Comparison of ENCODE assay signal across 8 mouse cellular contexts in the genomic region with DNA sequence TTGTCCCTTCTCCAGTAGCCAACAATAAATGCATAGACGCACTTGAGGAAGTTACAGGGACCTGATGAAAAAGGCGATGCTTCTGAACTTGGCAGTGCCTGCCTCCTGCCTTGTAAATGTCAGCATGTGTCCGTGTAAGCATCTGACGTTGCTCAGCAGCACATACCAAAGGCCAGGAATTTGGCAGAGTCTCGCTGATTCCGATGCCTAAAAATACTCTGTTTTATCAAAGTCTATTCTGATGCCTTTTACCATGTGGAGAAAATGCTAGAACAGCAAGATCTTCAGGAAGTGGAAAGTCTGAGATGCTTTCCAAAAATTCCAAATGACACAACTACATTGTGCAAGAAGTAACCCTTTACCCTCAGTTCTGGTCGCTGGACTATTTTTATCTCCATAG.
A peak's percentile ranks its signal among the peaks of the same experiment; 100 is the strongest.
DNase-seq lines count a peak whose midpoint lies in the region; ATAC-seq and TF ChIP-seq lines count a peak whose summit lies in the region.

No protein-coding gene starts in this region.

- 0 out of 2 replicates have a peak, but pooled peaks have one; percentile 6 for TF ChIP-seq CTCF in heart, postnatal 0 days (IDR thresholded peaks at IDR 0.05; ENCODE audit: low read depth)

- no peaks in the 10 kb centered on the region for H3K27me3 ChIP-seq in hindbrain, embryonic 14.5 days (ENCODE audit: control insufficient read depth, insufficient read depth, low read length)
- H3K27me3 ChIP-seq in hindbrain, embryonic 10.5 days (ENCODE audit: insufficient read depth, poor library complexity, severe bottlenecking): no peaks in the 10 kb centered on the region
- H3K27me3 ChIP-seq in heart, postnatal 0 days (ENCODE audit: control insufficient read depth, insufficient read depth, low read length): no peaks in the 10 kb centered on the region
- H3K27me3 ChIP-seq in limb, embryonic 14.5 days (ENCODE audit: control insufficient read depth, insufficient read depth, low read length): no peaks in the 10 kb centered on the region
- no peaks in the 10 kb centered on the region for H3K27me3 ChIP-seq in forebrain, embryonic 15.5 days

- H3K36me3 ChIP-seq in hindbrain, embryonic 14.5 days (replicated peaks; ENCODE audit: control insufficient read depth, insufficient read depth): no peaks in the 10 kb centered on the region
- no peaks in the 10 kb centered on the region for H3K36me3 ChIP-seq in hindbrain, embryonic 10.5 days
- no peaks in the 10 kb centered on the region for H3K36me3 ChIP-seq in heart, postnatal 0 days (replicated peaks; ENCODE audit: control insufficient read depth, insufficient read depth, low read length)
- no peaks in the 10 kb centered on the region for H3K36me3 ChIP-seq in limb, embryonic 14.5 days (ENCODE audit: control insufficient read depth, insufficient read depth, low read length)
- no peaks in the 10 kb centered on the region for H3K36me3 ChIP-seq in forebrain, embryonic 15.5 days

- H3K4me1 ChIP-seq in hindbrain, embryonic 14.5 days (replicated peaks; ENCODE audit: control insufficient read depth, insufficient read depth, low read length): no peaks in the 10 kb centered on the region
- no peaks in the 10 kb centered on the region for H3K4me1 ChIP-seq in hindbrain, embryonic 10.5 days (replicated peaks)
- peaks cover 40% of the 10 kb centered on the region for H3K4me1 ChIP-seq in heart, postnatal 0 days (ENCODE audit: control insufficient read depth, insufficient read depth)
- H3K4me1 ChIP-seq in limb, embryonic 14.5 days (ENCODE audit: control insufficient read depth, insufficient read depth, low read length): peaks cover 7% of the 10 kb centered on the region; the same call in 1 of the 2 replicates
- H3K4me1 ChIP-seq in forebrain, embryonic 15.5 days: 0 out of 2 replicates have a peak, but pooled peaks cover 5% of the 10 kb centered on the region

- H3K4me3 ChIP-seq in hindbrain, embryonic 14.5 days (replicated peaks; ENCODE audit: low read length): no peak overlapping the region
- no peak overlapping the region for H3K4me3 ChIP-seq in hindbrain, embryonic 10.5 days
- H3K4me3 ChIP-seq in heart, postnatal 0 days (ENCODE audit: low read depth, low read length): no peak overlapping the region
- no peak overlapping the region for H3K4me3 ChIP-seq in limb, embryonic 14.5 days (replicated peaks; ENCODE audit: low read length)
- H3K4me3 ChIP-seq in forebrain, embryonic 15.5 days: no peak overlapping the region

- H3K9me3 ChIP-seq in hindbrain, embryonic 14.5 days (ENCODE audit: control insufficient read depth, low read length): no peaks in the 10 kb centered on the region
- no peaks in the 10 kb centered on the region for H3K9me3 ChIP-seq in hindbrain, embryonic 10.5 days
- H3K9me3 ChIP-seq in heart, postnatal 0 days (replicated peaks; ENCODE audit: control insufficient read depth, low read length): no peaks in the 10 kb centered on the region
- H3K9me3 ChIP-seq in limb, embryonic 14.5 days (ENCODE audit: control insufficient read depth, low read length): no peaks in the 10 kb centered on the region
- H3K9me3 ChIP-seq in forebrain, embryonic 15.5 days: no peaks in the 10 kb centered on the region

- no peak overlapping the region for H3K4me2 ChIP-seq in hindbrain, embryonic 14.5 days (replicated peaks)
- no peak overlapping the region for H3K4me2 ChIP-seq in heart, postnatal 0 days (ENCODE audit: low read depth, low read length)
- no peak overlapping the region for H3K4me2 ChIP-seq in limb, embryonic 14.5 days (replicated peaks; ENCODE audit: low read depth, low read length, severe bottlenecking)
- no peak overlapping the region for H3K4me2 ChIP-seq in forebrain, embryonic 15.5 days (replicated peaks)

- 50% methylated on average over 7 of the region's 7 CpGs for WGBS in hindbrain, embryonic 14.5 days
- WGBS in hindbrain, embryonic 10.5 days: 76% methylated on average over 7 of the region's 7 CpGs
- 4% methylated on average over 7 of the region's 7 CpGs for WGBS in heart, postnatal 0 days
- 24% methylated on average over 7 of the region's 7 CpGs for WGBS in limb, embryonic 14.5 days
- 57% methylated on average over 7 of the region's 7 CpGs for WGBS in forebrain, embryonic 15.5 days

- H3K27ac ChIP-seq in hindbrain, embryonic 14.5 days: no peak overlapping the region
- no peak overlapping the region for H3K27ac ChIP-seq in hindbrain, embryonic 10.5 days
- peak overlapping the region; percentile 99 for H3K27ac ChIP-seq in heart, postnatal 0 days (ENCODE audit: low read depth)
- no peak overlapping the region for H3K27ac ChIP-seq in limb, embryonic 14.5 days (replicated peaks; ENCODE audit: low read depth, low read length)
- no peak overlapping the region for H3K27ac ChIP-seq in forebrain, embryonic 15.5 days (replicated peaks)

- peak; percentile 79; the same call in 1 of the 2 replicates for ATAC-seq in hindbrain, embryonic 14.5 days (ENCODE audit: low FRiP score)
- peak; percentile 85 for ATAC-seq in heart, postnatal 0 days (ENCODE audit: insufficient read depth, low read depth)
- peak; percentile 72 for ATAC-seq in limb, embryonic 14.5 days (ENCODE audit: low FRiP score, low read depth)
- ATAC-seq in forebrain, embryonic 15.5 days (replicated peaks): no peak

- no peak overlapping the region for H3K9ac ChIP-seq in hindbrain, embryonic 14.5 days
- H3K9ac ChIP-seq in heart, postnatal 0 days (replicated peaks; ENCODE audit: low read depth, low read length): no peak overlapping the region
- no peak overlapping the region for H3K9ac ChIP-seq in limb, embryonic 14.5 days (ENCODE audit: low read depth, low read length, severe bottlenecking)
- no peak overlapping the region for H3K9ac ChIP-seq in forebrain, embryonic 15.5 days (replicated peaks)

- peak; percentile 58 for DNase-seq in hindbrain, embryonic 14.5 days (ENCODE audit: low spot score)
- DNase-seq in hindbrain, embryonic 10.5 days (ENCODE audit: low spot score): no peak
- DNase-seq in 3T3-L1 (ENCODE audit: low read depth, low spot score): peak; percentile 98
- peak; percentile 57 for DNase-seq in cerebellum, adult 9-11 months
- peak; percentile 98 for DNase-seq in heart, postnatal 0 days (ENCODE audit: low spot score)
- peak; percentile 80 for DNase-seq in limb, embryonic 14.5 days (ENCODE audit: low spot score)
- DNase-seq in embryo, embryonic 11 days: no peak

- peak; percentile 99 for TF ChIP-seq EP300 in heart, postnatal 0 days (IDR thresholded peaks at IDR 0.05; ENCODE audit: low read depth)

- no peak for TF ChIP-seq POLR2A in limb, embryonic 14.5 days (IDR thresholded peaks at IDR 0.05; ENCODE audit: borderline replicate concordance, extremely low read depth, insufficient read depth, insufficient read length)

Comparison
In these comparisons a context has a peak if more than half of its experiments do, and no peak if none do; other contexts are left out.
1. DNase-seq: peak in hindbrain, embryonic 14.5 days (single experiment), 3T3-L1 (single experiment), cerebellum, adult 9-11 months (single experiment), heart, postnatal 0 days (single experiment) and limb, embryonic 14.5 days (single experiment); none in hindbrain, embryonic 10.5 days (single experiment) and embryo, embryonic 11 days (single experiment).